Mouse (Mus musculus): ENCODE data around the gene Map3k14. TPM values are rescaled to one million over a fixed set of nuclear protein-coding genes. Genes with fewer than 3 reads are reported as not detected.

Map3k14 gene
- total and polyA plus RNA-seq, 2 experiments from 2014 or later, result 1.3 to 9.4 TPM

DNA sequence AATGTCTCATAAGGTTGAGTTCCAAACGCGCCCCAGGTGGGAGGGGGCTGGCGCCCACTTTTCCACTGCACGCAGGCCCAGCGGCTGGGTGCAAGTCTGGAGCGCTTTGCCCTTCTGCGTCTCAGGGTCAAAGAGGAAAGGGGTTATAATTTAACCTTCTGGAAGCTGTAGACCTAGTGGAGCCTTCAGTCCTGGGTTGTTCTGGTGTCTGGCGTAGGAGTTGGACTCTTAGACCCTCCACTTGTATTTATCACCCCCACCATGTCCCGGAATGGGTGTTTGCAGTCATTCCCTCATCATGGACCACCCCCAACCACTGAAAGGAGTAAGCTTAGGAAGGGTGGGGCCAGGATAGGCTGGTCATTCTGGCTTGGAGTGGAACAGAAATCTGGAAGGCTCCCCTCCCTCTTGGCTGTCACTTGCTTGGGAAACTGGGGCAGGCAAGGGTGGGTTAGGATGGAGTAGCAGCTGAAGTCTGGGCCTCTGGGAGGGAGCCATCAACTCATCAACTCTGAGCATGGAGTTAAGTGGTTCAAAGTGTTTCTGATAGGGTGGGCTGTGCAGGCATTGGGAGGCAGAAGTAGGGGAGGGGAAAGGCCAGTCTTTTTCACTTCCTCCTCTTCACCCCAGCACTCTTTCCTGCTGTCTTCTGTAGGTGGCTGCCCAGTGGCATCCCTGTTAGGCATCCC lies 95.4 kb downstream of the Map3k14 start:
- ATAC-seq (ENCODE audit: insufficient read depth, low read depth) (no peak), DNase-seq (ENCODE audit: low spot score) (no peak)
- H3K4me3 ChIP-seq (ENCODE audit: low read depth, low read length), result peak overlapping the region; percentile 74
- H3K9ac ChIP-seq (replicated peaks; ENCODE audit: low read depth, low read length), result peak overlapping the region; percentile 70; the same call in 1 of the 2 replicates
- no peaks in the 10 kb centered on the region for H3K36me3 ChIP-seq (replicated peaks; ENCODE audit: control insufficient read depth, insufficient read depth, low read length)
- peak overlapping the region; percentile 99 for H3K4me2 ChIP-seq (ENCODE audit: low read depth, low read length)
- TF ChIP-seq CTCF (IDR thresholded peaks at IDR 0.05; ENCODE audit: low read depth), result no peak
- TF ChIP-seq EP300 (IDR thresholded peaks at IDR 0.05; ENCODE audit: low read depth), result no peak
- H3K9me3 ChIP-seq (replicated peaks; ENCODE audit: control insufficient read depth, low read length), result no peaks in the 10 kb centered on the region
- 0 out of 2 replicates have a peak, but pooled peaks cover 9% of the 10 kb centered on the region for H3K4me1 ChIP-seq (ENCODE audit: control insufficient read depth, insufficient read depth)
- H3K27ac ChIP-seq (ENCODE audit: low read depth), result 0 out of 2 replicates have a peak overlapping the region, but pooled peaks have one; percentile 0
- H3K27me3 ChIP-seq (ENCODE audit: control insufficient read depth, insufficient read depth, low read length), result peaks cover 26% of the 10 kb centered on the region
- WGBS, result 55% methylated on average over 9 of the region's 9 CpGs

DNA sequence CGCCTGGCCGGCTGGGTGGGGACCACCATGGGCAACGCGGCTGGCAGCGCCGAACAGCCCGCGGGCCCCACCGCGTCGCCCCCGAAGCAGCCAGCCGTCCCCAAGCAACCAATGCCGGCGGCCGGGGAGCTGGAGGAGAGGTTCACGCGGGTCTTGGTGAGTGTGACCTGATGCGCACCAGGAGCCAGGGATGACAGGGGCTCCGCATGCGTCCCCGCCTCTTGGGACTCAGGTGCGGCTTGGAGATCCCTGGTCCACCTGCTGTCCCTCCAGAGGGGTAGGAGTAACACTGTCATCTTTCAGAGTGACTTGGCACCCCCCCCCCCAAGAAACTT lies 96.0 kb downstream of the Map3k14 start:
- Histone ChIP-seq H3K27me3 (ENCODE audit: control insufficient read depth, insufficient read depth, low read length) (peaks cover 26% of the 10 kb centered on the region), H3K4me1 (ENCODE audit: control insufficient read depth, insufficient read depth) (0 out of 2 replicates have a peak, but pooled peaks cover 7% of the 10 kb centered on the region), H3K9me3 (replicated peaks; ENCODE audit: control insufficient read depth, low read length) (no peaks in the 10 kb centered on the region), H3K36me3 (replicated peaks; ENCODE audit: control insufficient read depth, insufficient read depth, low read length) (no peaks in the 10 kb centered on the region), H3K4me3 (ENCODE audit: low read depth, low read length) (peak overlapping the region; percentile 74), H3K4me2 (ENCODE audit: low read depth, low read length) (peak overlapping the region; percentile 99), H3K27ac (ENCODE audit: low read depth) (peak overlapping the region; percentile 13; the same call in 1 of the 2 replicates), H3K9ac (replicated peaks; ENCODE audit: low read depth, low read length) (peak overlapping the region; percentile 70)
- 2% methylated on average over 18 of the region's 23 CpGs for WGBS
- TF ChIP-seq CTCF (IDR thresholded peaks at IDR 0.05; ENCODE audit: low read depth) (no peak), EP300 (IDR thresholded peaks at IDR 0.05; ENCODE audit: low read depth) (no peak)
- no peak for ATAC-seq (ENCODE audit: insufficient read depth, low read depth)
- DNase-seq (ENCODE audit: low spot score), result no peak

DNA sequence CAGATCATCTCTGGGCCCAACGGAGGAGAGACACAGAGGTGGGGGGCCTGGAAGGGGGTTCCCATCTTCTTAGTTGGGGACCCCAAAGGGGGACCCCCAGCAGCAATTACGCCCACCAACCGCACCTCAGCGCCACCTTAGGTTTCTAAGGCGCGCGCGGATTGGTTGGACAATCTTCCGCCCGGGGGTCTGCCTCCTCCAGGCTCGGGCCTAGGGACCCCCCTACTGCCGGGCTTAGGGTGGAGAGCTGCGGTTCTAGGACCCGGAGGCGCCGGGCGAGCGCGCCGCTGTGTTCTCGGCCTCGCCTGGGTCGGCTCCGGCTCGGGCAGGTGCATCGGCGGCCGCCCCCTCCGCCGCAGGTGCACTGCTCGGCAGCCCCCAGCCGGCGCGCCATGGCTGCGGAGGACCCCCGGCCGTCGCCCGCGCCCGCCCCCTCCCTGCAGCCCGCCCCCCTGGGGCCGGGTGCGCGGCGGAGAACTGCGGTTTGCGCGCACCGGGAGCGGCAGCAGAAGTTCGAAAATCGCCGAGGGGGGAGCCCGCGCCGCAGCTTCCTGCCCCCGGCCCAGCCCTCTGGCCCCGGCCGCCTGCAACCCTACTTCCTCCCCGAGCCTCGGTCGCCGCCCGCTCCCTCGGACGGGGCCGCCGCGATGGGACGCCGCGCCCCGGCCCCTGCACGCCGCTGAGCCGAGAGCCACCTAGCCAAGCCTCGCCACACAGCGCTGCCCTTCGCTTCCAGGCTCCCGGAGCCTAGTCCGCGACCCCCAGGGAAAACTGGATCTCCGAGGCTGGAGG lies 96.6 kb downstream of the Map3k14 start, which contains the start of gene Fmnl1:
Gene Fmnl1 (plus strand): TSS at position 614 of the 792 bp plus-strand sequence.
- ATAC-seq (ENCODE audit: insufficient read depth, low read depth) (peak; percentile 47; the same call in 1 of the 2 replicates), DNase-seq (ENCODE audit: low spot score) (no peak)
- Histone ChIP-seq H3K36me3 (replicated peaks; ENCODE audit: control insufficient read depth, insufficient read depth, low read length) (no peaks in the 10 kb centered on the region), H3K9me3 (replicated peaks; ENCODE audit: control insufficient read depth, low read length) (no peaks in the 10 kb centered on the region), H3K9ac (replicated peaks; ENCODE audit: low read depth, low read length) (peak within 1 kb of the TSS; percentile 70), H3K4me1 (ENCODE audit: control insufficient read depth, insufficient read depth) (0 out of 2 replicates have a peak, but pooled peaks cover 7% of the 10 kb centered on the region), H3K4me3 (ENCODE audit: low read depth, low read length) (peak within 1 kb of the TSS; percentile 74), H3K4me2 (ENCODE audit: low read depth, low read length) (peak within 1 kb of the TSS; percentile 99), H3K27ac (ENCODE audit: low read depth) (peak within 1 kb of the TSS; percentile 13; the same call in 1 of the 2 replicates), H3K27me3 (ENCODE audit: control insufficient read depth, insufficient read depth, low read length) (peaks cover 26% of the 10 kb centered on the region)
- no peak for TF ChIP-seq EP300 (IDR thresholded peaks at IDR 0.05; ENCODE audit: low read depth)
- TF ChIP-seq CTCF (IDR thresholded peaks at IDR 0.05; ENCODE audit: low read depth), result no peak
- WGBS, result 1% methylated on average over 55 of the region's 84 CpGs

DNA sequence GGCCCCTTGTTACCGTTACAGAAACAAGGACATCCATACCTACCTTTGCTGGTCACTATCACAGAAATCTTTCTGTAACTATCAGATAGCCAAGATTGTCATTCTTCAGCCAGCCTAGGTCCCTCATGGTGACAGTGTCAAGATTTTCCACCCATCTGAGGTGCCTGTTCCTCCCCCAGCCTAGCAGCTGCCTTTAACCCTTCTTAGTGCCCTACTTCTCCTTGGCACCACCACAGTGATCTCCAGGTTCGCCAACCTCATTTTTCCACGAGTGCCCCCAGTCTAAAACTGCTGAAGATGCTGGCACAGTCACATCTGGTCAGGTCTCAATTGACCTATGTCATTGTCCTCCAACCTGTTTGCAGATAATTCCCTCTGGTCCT lies 97.2 kb downstream of the Map3k14 start:
- peak overlapping the region; percentile 74; the same call in 1 of the 2 replicates for H3K4me3 ChIP-seq (ENCODE audit: low read depth, low read length)
- H3K27me3 ChIP-seq (ENCODE audit: control insufficient read depth, insufficient read depth, low read length), result peaks cover 26% of the 10 kb centered on the region
- no peaks in the 10 kb centered on the region for H3K36me3 ChIP-seq (replicated peaks; ENCODE audit: control insufficient read depth, insufficient read depth, low read length)
- no peak for TF ChIP-seq CTCF (IDR thresholded peaks at IDR 0.05; ENCODE audit: low read depth)
- no peak for TF ChIP-seq EP300 (IDR thresholded peaks at IDR 0.05; ENCODE audit: low read depth)
- no peak overlapping the region for H3K27ac ChIP-seq (ENCODE audit: low read depth)
- DNase-seq (ENCODE audit: low spot score) (no peak), ATAC-seq (ENCODE audit: insufficient read depth, low read depth) (no peak)
- peak overlapping the region; percentile 70; the same call in 1 of the 2 replicates for H3K9ac ChIP-seq (replicated peaks; ENCODE audit: low read depth, low read length)
- H3K4me1 ChIP-seq (ENCODE audit: control insufficient read depth, insufficient read depth), result 0 out of 2 replicates have a peak, but pooled peaks cover 7% of the 10 kb centered on the region
- 61% methylated on average over 3 of the region's 3 CpGs for WGBS
- H3K9me3 ChIP-seq (replicated peaks; ENCODE audit: control insufficient read depth, low read length), result no peaks in the 10 kb centered on the region
- H3K4me2 ChIP-seq (ENCODE audit: low read depth, low read length), result peak overlapping the region; percentile 99; the same call in 1 of the 2 replicates

Other genes with a start within 250 kb of the Map3k14 start
- gene Nmt1, start 239.3 kb downstream of the Map3k14 start, total RNA-seq (2014; rRNA removed; ENCODE audit: low replicate concordance), result 47.6 and 63.6 TPM in 2 replicates
- gene Nmt1, start 239.3 kb downstream of the Map3k14 start, polyA plus RNA-seq (2015; fragmentation: Nextera tagmentation; extraction: Ambion mirVana), result 46.6 and 50.0 TPM in 2 replicates
- 53.5 and 64.0 TPM in 2 replicates for gene Dcakd, start 239.1 kb downstream of the Map3k14 start, total RNA-seq (2014; rRNA removed; ENCODE audit: low replicate concordance)
- gene Dcakd, start 239.1 kb downstream of the Map3k14 start, polyA plus RNA-seq (2015; fragmentation: Nextera tagmentation; extraction: Ambion mirVana), result 45.2 and 50.4 TPM in 2 replicates
- 27.0 and 38.9 TPM in 2 replicates for gene Plcd3, start 165.8 kb downstream of the Map3k14 start, total RNA-seq (2014; rRNA removed; ENCODE audit: low replicate concordance)
- gene Plcd3, start 165.8 kb downstream of the Map3k14 start, polyA plus RNA-seq (2015; fragmentation: Nextera tagmentation; extraction: Ambion mirVana), result 14.5 and 16.3 TPM in 2 replicates
- gene Acbd4, start 165.8 kb downstream of the Map3k14 start, total RNA-seq (2014; rRNA removed; ENCODE audit: low replicate concordance), result 16.3 and 20.0 TPM in 2 replicates
- 21.6 and 22.2 TPM in 2 replicates for gene Acbd4, start 165.8 kb downstream of the Map3k14 start, polyA plus RNA-seq (2015; fragmentation: Nextera tagmentation; extraction: Ambion mirVana)
- gene Hexim1, start 151.2 kb downstream of the Map3k14 start, total RNA-seq (2014; rRNA removed; ENCODE audit: low replicate concordance), result 9.0 and 11.0 TPM in 2 replicates
- gene Hexim1, start 151.2 kb downstream of the Map3k14 start, polyA plus RNA-seq (2015; fragmentation: Nextera tagmentation; extraction: Ambion mirVana), result 3.2 and 3.3 TPM in 2 replicates
- gene Hexim2, start 135.0 kb downstream of the Map3k14 start, total RNA-seq (2014; rRNA removed; ENCODE audit: low replicate concordance), result 1.6 and 1.7 TPM in 2 replicates
- gene Hexim2, start 135.0 kb downstream of the Map3k14 start, polyA plus RNA-seq (2015; fragmentation: Nextera tagmentation; extraction: Ambion mirVana), result 4.2 and 4.9 TPM in 2 replicates
- 2.2 and 3.4 TPM in 2 replicates for gene Fmnl1, start 96.4 kb downstream of the Map3k14 start, total RNA-seq (2014; rRNA removed; ENCODE audit: low replicate concordance)
- gene Fmnl1, start 96.4 kb downstream of the Map3k14 start, polyA plus RNA-seq (2015; fragmentation: Nextera tagmentation; extraction: Ambion mirVana), result 0.91 and 1.1 TPM in 2 replicates
- not detected in 2 replicates for gene 1700023F06Rik, start 58.9 kb downstream of the Map3k14 start, total RNA-seq (2014; rRNA removed; ENCODE audit: low replicate concordance)
- gene 1700023F06Rik, start 58.9 kb downstream of the Map3k14 start, polyA plus RNA-seq (2015; fragmentation: Nextera tagmentation; extraction: Ambion mirVana), result 0.10 TPM in 1 of 2 replicates, not detected in the other
- gene Spata32, start 49.0 kb downstream of the Map3k14 start, total RNA-seq (2014; rRNA removed; ENCODE audit: low replicate concordance), result not detected in 2 replicates
- gene Spata32, start 49.0 kb downstream of the Map3k14 start, polyA plus RNA-seq (2015; fragmentation: Nextera tagmentation; extraction: Ambion mirVana), result not detected in 2 replicates
- 9.7 and 15.1 TPM in 2 replicates for gene Arhgap27, start 96.2 kb upstream of the Map3k14 start, total RNA-seq (2014; rRNA removed; ENCODE audit: low replicate concordance)
- gene Arhgap27, start 96.2 kb upstream of the Map3k14 start, polyA plus RNA-seq (2015; fragmentation: Nextera tagmentation; extraction: Ambion mirVana), result 5.4 and 6.5 TPM in 2 replicates
- gene Plekhm1, start 145.2 kb upstream of the Map3k14 start, total RNA-seq (2014; rRNA removed; ENCODE audit: low replicate concordance), result 3.9 and 4.9 TPM in 2 replicates
- gene Plekhm1, start 145.2 kb upstream of the Map3k14 start, polyA plus RNA-seq (2015; fragmentation: Nextera tagmentation; extraction: Ambion mirVana), result 3.4 and 3.5 TPM in 2 replicates
- not detected in 2 replicates for gene Lrrc37a, start 237.1 kb upstream of the Map3k14 start, total RNA-seq (2014; rRNA removed; ENCODE audit: low replicate concordance)
- not detected in 2 replicates for gene Lrrc37a, start 237.1 kb upstream of the Map3k14 start, polyA plus RNA-seq (2015; fragmentation: Nextera tagmentation; extraction: Ambion mirVana)